Mouse (Mus musculus) lung, postnatal 10 days (tissue): ENCODE data around the gene Arpp21.
"Not testable (repeated sequence)": the region's sequence is repeated elsewhere in the genome, so short reads cannot be mapped to it uniquely, and the experiment has no call there.

ENCODE experiments used
- DNase-seq: peaks from one replicate; pipeline ENCODE4 v3.0.0; 2021

Gene Arpp21

DNA sequence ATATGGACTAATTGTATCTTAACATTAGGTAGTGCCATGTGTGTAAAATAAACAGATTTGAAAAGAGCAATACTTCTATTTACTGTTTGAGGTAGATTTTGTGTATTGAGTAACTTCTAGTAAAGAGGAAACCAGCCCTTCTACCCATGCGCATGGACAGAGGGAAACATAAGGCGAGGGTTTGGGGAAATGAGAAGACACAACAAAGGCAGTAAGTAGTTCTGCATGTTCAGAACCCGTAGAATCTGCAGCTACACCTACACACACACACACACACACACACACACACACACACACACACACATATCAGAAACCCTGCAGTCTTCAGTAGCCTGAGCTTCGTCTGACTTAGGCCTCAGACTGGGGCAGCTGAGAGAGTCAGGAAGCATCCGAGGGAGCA is 140.0 kb downstream of the Arpp21 start:
- DNase-seq = no peak

DNA sequence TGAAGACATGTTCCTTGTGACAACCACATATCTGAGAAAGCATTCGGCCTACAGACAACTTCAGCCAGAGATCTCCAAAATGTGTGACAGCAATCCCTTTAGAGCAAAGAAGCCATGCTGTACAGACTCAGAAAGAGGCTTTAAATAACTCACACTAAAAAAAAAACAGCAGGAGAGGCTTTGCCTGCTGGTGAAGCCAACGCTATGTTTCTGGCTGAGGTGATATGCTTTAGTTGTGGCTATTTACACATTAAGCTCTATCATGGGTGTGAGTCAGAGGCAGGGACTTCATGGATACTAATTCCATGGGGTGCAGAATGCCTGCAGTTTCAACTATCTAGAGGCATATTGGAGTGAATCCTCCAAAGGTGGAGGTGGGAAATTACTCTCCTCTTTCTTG is 140.5 kb downstream of the Arpp21 start:
- DNase-seq = no peak

DNA sequence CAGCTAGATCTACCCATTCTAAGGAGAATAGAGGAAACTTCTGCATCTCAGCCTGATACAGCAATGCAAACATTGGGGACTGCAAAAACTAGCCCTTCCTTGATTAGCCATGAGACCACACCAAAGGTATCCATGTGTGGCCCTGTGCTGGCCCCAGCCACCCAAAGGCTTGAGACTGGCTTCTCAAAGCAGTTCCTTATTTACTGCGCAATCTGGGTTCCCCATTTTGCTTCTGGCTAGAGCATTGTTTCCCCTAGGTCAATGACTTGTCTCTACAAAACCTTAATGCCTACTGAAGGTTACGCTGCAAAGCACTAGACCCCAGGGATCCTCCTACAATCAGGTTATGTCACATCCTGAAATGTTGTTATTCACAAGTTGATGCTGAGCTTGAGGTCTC is 156.8 kb downstream of the Arpp21 start:
- DNase-seq = no peak

DNA sequence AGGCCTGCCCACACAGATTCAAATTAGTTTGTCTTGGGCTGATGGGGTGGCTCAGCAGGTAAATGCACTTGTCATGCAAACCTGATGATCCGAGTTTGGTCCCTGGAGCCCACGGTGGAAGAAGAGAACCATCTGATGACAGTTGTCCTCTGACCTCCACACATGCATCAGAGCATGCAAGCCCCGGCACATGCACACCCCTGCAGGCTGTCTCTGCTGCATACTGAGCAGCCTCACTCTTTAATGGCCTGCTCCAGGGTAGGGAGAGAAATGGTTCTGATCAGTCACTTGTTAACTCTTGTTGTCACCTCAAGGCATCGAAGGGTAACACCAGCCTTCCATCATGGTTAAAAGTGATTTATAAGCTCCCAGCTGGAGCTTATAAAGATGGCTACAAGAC is 157.3 kb downstream of the Arpp21 start:
- DNase-seq = no peak

DNA sequence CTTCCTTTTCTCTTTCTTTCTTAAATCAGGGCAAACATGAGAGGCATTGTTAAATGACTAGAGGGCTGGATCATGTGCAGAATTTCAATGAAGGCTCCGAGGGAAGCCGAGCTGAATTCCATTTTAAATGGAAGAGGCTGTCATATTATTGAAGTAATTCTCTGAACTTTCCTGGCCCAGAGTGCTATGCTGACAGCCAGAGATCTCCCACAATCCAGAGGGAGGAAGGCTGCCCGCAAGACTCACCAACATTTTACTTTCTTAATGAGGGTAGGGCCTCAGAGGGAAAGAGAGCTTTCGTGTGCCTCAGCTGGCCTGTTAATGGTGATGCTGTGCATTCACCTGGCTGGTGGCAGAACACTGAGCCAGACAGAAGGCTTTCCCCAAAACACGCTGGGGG is 160.5 kb downstream of the Arpp21 start:
- no peak for DNase-seq

DNA sequence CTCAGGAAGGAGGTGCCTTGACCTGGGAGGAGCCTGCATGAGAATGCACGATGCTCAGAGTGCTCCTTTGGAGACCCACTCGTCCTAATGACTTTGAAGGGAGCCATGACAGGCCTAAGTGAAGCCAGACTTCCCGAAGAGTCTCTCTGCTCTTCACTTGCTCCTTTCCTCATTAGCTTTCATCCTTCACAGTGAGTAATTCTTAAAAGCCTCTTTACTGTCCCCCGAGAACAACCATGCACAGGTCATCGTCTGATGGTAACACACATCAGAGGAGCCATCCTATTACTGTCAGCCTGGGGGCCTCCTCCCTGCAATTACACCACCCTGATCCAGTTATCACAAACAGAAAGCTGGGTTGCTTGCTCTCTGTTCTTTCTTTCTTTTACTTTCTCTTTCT is 160.9 kb downstream of the Arpp21 start:
- no peak for DNase-seq

DNA sequence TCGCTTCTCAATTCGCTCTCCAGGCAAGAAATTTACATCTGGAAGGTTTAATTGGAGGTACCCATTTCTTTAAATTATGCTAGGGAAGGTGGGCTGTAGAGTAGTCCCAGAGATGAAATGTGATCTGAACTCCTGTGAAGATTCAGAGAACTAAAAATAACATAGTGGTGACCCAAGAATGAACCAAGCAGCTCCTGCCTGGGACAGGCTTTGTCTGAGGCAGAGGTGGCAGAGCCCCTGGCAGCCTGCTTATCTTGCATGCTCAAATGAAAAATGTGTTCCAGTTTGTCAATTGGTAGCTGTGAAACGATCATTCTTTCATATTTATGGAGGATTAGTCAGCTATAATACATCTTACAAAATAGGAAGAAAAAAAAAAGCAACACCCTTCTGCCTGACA is 164.4 kb downstream of the Arpp21 start:
- no peak for DNase-seq

DNA sequence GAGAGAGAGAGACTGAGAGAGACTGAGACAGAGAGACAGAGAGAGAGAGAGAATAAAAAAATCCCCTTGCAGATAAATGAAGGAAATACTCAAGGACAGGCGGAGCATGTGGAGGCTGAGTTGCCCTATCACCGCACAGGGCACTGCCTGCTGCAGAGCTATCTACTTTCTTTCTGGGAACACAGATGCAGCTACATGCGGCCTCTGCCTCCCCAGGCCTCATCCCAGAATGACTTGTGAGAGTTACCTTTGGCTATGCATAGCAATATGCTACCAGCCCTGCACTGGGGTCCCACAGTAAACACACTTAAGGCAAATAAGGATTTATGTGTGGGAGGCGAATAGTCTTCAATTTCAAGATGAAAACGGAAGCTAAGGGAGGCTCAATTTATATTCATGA is 164.8 kb downstream of the Arpp21 start:
- no peak for DNase-seq

DNA sequence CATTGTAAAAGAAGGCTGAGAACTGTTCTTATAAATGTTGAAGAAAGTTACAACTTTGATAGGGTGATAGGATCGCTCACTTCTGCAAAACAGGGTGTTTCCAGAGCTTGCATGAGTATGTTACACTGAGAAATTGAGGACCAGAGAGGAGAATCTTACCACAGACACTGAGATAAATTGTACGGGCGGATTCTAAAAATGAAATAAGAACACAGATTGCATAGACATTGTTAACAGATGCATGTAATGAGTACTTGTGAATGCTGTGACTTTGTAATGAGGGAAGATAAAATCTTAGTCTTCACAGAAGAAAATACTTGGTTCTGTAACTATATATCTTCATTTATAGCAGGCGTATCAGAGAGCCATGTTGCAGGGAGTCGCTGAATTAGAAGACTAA is 167.5 kb downstream of the Arpp21 start:
- DNase-seq = no peak

DNA sequence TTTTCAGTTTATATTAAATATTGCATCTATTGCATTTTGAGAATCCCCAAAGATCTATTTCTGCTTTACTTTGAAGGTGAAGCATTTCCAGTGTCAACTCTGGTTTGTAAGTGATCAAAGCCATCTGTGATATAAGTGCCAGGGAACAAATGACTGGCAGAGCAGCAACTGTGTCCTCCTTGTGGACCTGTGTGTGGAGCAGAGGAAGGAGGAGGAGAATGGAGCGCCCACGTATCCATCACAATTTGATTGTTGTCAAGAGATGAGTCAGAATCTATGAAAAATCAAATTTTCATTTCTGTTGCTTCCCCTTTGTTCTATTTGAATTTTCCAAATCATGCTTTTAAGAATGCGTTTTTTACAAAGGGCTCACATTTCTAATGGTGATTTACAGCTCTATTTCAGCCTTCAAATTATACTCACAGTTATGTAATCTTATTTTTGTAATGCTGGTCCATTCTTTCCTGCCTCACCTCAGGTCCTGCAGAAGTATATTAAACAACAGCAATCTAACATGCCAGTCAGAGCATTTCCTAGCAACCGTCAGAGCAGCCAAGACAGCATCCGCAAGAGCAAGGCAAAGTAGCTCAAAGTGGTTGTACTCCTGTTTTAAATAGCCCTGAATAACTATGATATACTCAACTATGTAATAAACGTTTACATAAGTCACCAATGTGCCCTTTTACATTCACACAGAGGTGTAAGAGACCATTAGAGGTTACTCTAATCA is 174.9 kb downstream of the Arpp21 start:
- DNase-seq = no peak

DNA sequence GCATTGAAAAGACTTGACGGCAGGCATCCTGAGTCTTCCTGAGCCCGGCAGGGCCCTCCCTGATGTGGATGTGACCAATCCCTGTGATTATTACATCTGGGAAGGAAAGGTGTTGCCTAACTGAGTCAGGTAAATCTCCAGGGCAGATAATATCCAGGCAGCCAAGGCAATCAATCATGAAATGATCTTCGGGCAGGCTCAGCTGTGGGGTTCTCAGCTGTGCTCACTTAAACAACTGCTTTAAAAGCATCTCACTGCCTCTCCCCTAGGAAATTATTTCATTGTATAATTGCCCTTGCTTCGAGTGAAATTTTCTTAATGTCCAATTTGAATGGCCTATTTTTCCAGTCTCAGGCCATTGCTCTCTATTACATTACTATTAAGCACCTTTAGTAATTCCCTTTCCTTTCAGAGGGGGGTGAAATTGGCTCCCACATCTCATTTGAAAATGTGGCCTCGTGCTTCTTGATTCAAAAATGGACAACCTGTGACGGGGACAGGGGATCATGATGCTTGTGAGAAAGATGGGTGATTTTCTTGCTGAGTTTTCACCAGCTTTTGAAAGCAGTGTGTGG is 180.8 kb downstream of the Arpp21 start:
- DNase-seq = no peak

DNA sequence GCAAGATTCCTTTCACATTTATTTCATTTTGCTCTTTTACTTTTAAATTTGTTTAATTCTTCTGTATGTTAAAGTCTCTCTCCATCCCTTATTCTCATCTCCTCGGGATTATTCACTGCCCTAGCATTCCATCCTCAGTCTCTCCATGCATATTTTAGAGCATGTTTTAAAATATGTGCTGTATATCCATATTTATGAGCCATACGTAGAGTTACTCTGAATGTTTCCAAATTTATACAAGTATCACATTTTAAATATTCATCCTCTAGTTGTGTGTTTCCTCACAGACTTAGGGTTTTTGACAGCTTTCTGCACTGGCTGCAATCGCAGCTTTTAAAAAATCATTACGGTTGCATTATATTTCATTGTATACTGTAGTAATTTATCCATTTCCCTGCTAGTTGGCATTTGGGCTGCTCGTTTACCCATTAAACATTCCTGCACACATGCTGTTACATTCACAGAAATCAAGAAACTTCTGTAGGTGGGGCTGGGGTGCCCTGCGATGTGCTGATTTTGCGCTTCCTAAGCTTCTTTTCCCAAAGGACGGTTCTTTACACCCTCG is 187.8 kb downstream of the Arpp21 start:
- no peak for DNase-seq

DNA sequence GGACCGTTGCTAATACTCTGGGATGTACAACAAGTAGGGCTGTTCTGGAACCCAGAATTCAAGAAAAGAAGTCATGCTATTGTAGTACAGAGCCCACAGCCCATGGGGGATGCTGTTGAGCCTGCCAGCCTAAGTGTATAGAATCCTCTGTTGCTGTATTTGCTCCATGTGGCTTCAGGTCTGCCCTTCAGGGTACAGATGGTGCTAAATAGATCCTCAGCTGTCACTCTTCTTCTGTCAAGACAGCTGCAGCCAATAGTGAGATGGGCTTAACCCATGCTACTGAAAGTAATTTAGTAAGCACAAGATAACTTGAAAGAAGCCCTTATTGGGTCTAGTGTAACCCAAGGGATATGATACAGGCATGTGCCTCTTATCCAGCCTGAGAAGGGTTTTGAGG is 195.2 kb downstream of the Arpp21 start:
- DNase-seq = no peak

DNA sequence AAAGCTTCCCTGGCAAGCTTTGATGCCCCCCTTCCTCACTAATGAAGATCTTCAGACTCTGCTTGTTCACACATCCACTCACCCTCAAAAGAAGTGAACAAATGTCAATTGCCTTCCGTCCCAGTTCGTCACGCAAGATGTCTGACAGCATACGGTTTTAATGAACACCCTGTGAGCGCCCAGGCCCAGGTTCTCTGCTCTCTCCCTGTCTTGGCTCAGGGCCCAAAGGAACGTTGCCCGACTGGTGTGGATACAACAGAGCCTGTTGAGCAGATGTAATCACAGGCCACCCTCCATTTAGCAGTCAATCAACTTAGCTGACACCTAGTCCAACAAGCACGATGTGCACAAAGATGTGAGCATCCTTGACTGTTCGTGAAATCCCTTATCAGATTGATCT is 198.0 kb downstream of the Arpp21 start:
- no peak for DNase-seq

DNA sequence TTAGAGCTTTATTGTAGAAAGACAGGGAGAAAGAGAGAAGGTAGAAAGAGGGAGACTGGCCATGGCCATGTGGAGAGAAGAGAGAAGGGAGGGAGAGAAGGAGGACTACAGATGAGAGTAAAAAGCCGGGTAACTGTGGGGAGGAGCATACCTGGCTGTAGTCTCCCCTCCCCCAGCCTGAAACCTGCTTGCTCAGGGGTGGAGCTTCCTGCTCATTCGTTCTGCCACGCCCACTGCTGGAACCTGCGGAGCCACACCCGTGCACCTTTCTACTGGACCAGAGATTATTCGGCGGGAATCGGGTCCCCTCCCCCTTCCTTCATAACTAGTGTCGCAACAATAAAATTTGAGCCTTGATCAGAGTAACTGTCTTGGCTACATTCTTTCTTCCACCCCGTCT is 201.9 kb downstream of the Arpp21 start:
- DNase-seq = not testable (repeated sequence)

DNA sequence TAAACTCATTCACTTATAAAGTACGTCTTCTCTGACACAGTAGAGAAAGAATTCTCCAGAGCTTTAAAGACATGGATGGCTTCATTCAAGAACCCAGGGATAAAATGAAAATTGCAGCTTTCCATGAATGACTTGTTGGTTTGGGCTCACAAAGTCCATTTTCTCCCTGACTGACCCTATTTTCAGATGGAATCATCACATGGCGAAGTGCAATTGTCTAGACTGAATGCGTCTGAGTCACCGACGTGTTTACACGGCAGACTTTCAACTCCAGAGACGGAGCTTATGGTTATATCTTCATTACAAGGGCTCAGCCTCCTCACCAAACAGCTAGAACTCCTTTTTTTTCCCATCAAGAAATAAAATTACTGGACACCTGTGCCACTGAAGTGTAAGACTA is 203.6 kb downstream of the Arpp21 start:
- DNase-seq = no peak

DNA sequence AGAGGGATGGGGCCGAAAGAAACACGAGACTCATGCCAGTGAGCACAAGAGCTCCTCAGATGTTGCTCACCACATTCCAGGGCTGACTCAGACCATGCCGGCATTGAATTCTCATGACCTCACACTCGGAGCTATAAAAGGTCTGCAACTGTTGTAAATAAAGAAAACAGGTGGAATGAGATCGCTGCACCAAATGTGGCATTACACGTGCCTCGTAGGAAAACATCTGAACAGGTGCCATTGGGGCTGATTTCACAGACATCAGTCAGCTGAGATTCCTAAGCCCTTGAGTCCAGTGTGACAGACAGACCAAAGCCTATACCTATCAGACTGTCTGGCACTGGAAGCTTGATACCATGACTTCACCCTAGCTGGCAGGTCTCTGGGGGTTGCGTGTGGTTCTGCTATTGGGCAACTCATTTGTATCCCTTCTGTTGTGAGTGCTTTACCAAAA is 212.1 kb downstream of the Arpp21 start:
- no peak for DNase-seq

DNA sequence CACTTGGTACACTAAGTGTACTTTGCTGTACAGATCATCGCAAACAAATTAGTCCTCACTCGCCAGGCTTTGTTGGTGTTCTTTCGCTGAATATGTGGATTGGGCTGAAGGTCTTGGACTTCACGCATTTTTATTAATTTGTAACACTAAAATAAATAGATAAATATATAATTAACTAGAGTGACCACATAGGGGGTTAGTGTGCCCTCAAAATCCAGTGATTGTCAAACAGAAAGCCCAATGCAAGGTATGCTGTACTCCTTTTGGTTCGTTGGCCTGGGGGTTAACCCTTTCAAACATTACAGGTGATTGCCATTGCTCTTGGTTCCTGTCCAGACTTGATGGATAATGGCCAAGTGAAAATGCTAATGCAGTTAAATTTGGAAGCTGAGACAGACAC is 212.6 kb downstream of the Arpp21 start:
- no peak for DNase-seq
